Comparison of ENCODE assay signal across 10 mouse cellular contexts in the genomic region with DNA sequence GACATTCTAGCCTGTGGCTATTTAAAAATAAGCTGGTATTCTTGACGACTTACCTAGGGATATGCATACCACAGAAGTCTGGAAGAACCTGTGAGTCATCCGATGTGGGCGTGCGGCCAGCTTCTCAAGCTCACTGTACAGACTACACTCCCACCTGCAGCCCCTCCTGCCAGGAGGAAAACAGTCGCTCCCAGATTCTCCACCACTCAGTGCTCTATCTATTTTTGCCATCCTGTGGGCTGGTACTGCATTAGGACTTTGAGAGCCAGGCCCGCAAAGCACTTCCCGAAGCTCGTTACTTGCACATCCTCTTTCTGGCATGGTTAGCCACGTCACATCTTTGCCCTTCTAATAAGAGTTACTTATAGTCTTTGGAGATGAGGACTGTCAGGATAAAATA.
DNase-seq lines count a peak whose midpoint lies in the region.
"Had no signal": no experiment of that assay in that cellular context is flagged by ENCODE, and none has a peak within 500 bp of the region (broad histone marks: within the 10 kb centered on the region; RNA-seq: fewer than 3 reads in every experiment).

No protein-coding gene starts in this region.

- DNase-seq in testis, postnatal 10 days (ENCODE audit: low spot score) = peak; percentile 45
- no peak for DNase-seq in testis, postnatal 14 days (ENCODE audit: low spot score)
- peak; percentile 64 to 76 for DNase-seq in cerebellum, postnatal 10 days
- peak; percentile 87 to 93 for DNase-seq in left cerebral cortex, adult 9 months (ENCODE audit: low spot score in 2 of 2)
- peak; percentile 34 for DNase-seq in right cerebral cortex, postnatal 4 days
- no peak for DNase-seq in natural killer cell, adult 2 months (ENCODE audit: low spot score in 2 of 2)
- DNase-seq in retina, embryonic 14.5 days (ENCODE audit: low spot score) = no peak
- no peak for DNase-seq in B cell, adult 2 months
- DNase-seq: kidney, postnatal 25 days; thymus, adult 2 months had no signal

Comparison
In these comparisons a context has a peak if more than half of its experiments do, and no peak if none do; other contexts are left out.
1. DNase-seq: peak in testis, postnatal 10 days (single experiment), cerebellum, postnatal 10 days (2 of 2), left cerebral cortex, adult 9 months (2 of 2) and right cerebral cortex, postnatal 4 days (single experiment); none in testis, postnatal 14 days (single experiment), natural killer cell, adult 2 months (0 of 2), retina, embryonic 14.5 days (single experiment) and B cell, adult 2 months (0 of 2).